Mouse (Mus musculus): Measurements from ENCODE around the gene Arhgap31. TPM values are rescaled to one million over a fixed set of nuclear protein-coding genes. Genes with fewer than 3 reads are reported as not detected.
A peak's percentile ranks its signal among the peaks of the same experiment; 100 is the strongest.

Arhgap31 gene
- polyA plus RNA-seq, 1 experiment from 2014 or later, result 36.1 TPM

DNA sequence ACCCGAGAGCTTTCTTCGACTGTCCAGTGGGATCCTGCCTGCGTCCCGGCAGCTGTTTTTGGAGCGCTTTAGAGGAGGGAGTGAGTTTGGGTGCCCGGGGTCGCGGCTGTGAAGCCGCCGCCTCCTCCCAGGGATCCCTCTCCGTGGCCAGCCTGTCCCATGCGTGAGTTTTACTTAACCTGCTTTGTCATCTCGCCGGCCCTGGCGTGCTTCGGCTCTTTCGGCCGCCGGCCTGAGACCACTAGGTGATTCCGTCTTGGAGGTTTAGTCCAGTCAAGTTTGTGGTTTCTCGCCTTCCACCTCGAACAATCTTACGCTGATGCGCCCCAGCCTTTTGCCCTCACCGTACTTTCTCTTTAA, 150.1 kb downstream of the Arhgap31 start:
- Histone ChIP-seq H3K4me3 (peak overlapping the region; percentile 90), H3K4me1 (replicated peaks) (peaks cover 15% of the 10 kb centered on the region), H3K4me2 (peak overlapping the region; percentile 73), H3K27ac (peak overlapping the region; percentile 80), H3K36me3 (peaks cover 10% of the 10 kb centered on the region), H3K9ac (peak overlapping the region; percentile 90), H3K9me3 (replicated peaks) (no peaks in the 10 kb centered on the region), H3K27me3 (peaks cover 13% of the 10 kb centered on the region; the same call in 1 of the 2 replicates)
- no peak; the same call in 1 of the 2 replicates for ATAC-seq (replicated peaks; ENCODE audit: insufficient number of reproducible peaks, insufficient read depth, low FRiP score, low read depth)
- under 1% methylated on average over 25 of the region's 25 CpGs for WGBS

DNA sequence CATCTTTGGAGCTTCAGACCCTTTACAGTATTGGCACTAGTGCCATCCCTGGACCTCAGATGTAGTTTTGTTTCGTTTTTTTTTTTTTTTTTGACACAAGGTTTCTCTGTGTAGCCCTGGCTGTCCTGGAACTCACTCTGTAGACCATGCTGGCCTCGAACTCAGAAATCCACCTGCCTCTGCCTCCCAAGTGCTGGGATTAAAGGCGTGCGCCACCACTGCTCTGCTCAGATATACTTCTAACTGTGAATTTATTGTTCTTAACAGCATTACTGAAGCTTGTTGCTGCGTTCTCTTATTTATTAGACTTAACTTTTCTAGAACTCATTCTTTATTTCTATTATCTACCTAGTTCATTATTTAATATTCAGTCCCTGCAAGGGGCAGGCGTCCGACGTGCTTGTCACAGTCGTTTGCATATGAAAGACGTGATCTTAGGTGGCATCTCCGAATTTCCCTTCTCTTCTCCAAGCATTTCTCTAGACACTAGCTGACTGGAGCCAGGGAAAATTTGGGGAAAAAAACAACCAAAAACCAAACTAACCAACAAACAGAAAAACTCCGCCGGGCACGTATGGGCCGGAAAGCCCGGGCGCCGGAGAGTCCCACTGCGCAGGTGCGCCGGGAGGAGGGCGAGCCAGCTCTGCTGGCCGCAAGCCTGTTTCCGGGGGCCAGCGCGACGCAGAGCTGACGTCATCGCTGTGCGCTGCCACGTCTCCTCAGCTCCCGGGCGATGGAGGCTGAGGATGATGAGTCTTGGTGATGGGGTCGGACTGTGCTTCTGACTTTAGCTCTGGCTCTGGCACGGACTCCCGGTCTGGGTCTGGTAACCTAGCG, 150.7 kb downstream of the Arhgap31 start:
- peak; percentile 96 for ATAC-seq (replicated peaks; ENCODE audit: insufficient number of reproducible peaks, insufficient read depth, low FRiP score, low read depth)
- peaks cover 10% of the 10 kb centered on the region for H3K36me3 ChIP-seq
- peak overlapping the region; percentile 90 for H3K4me3 ChIP-seq
- H3K9ac ChIP-seq, result peak overlapping the region; percentile 90
- peaks cover 13% of the 10 kb centered on the region; the same call in 1 of the 2 replicates for H3K27me3 ChIP-seq
- peak overlapping the region; percentile 73 for H3K4me2 ChIP-seq
- H3K27ac ChIP-seq, result peak overlapping the region; percentile 80
- H3K9me3 ChIP-seq (replicated peaks), result no peaks in the 10 kb centered on the region
- 6% methylated on average over 37 of the region's 37 CpGs for WGBS
- peaks cover 15% of the 10 kb centered on the region for H3K4me1 ChIP-seq (replicated peaks)

DNA sequence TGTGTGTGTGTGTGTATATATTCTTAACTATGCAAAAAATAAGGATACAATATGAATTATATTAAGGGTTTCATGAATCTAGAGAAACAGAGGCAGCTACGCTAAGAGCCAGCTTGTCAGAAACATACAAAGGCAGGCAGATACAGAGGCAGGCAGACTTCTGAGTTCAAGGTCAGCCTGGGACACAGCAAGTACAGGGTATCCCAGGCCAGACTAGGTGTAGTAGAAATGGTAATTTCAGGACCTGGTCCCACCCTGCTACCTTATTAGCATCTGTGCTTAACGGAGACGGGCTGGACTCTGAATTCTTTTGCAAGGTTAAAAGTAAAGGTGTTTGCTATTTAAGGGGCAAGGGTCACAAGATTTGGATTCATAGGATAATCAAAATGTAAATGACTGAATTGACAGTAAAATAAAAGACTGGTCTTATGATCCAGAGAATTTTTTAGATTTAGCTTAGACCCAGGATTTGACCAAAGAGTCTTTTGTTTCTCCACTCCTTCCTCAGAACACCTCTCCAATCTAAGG, 154.8 kb downstream of the Arhgap31 start, which contains the start of gene Tmem39a:
TSS of gene Tmem39a (plus strand) at position 478 of the 528 bp plus-strand sequence.
- ATAC-seq (replicated peaks; ENCODE audit: insufficient number of reproducible peaks, insufficient read depth, low FRiP score, low read depth), result no peak
- Histone ChIP-seq H3K9ac (no peak within 1 kb of the TSS), H3K9me3 (replicated peaks) (no peaks in the 10 kb centered on the region), H3K27me3 (peaks cover 27% of the 10 kb centered on the region), H3K4me3 (no peak within 1 kb of the TSS), H3K27ac (no peak within 1 kb of the TSS), H3K36me3 (no peaks in the 10 kb centered on the region), H3K4me1 (replicated peaks) (0 out of 2 replicates have a peak, but pooled peaks cover 3% of the 10 kb centered on the region), H3K4me2 (no peak within 1 kb of the TSS)
- 83% methylated on average over 3 of the region's 3 CpGs for WGBS

DNA sequence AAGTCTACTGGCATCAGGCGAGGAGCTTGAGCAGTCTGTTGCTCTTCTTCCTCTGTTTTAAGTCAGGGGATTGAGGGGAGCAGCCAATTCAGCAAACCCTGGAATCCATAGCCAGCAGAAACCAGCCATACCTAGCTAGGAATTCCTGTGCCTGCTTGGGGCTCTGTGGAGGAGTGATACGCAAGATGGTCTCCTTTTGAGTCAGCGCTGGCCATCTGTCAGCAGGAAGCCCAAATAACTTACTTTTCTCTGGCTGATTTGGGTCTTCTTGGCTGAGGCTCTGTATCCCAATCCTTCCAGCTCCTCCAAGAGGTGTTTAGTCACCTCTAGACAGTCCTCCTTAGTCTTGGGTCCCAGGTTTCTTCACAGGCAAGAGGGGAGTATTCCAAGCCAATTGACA, 157.1 kb downstream of the Arhgap31 start:
- no peak overlapping the region for H3K9ac ChIP-seq
- no peak overlapping the region for H3K4me3 ChIP-seq
- H3K27me3 ChIP-seq, result peaks cover 27% of the 10 kb centered on the region
- no peak for ATAC-seq (replicated peaks; ENCODE audit: insufficient number of reproducible peaks, insufficient read depth, low FRiP score, low read depth)
- H3K27ac ChIP-seq, result no peak overlapping the region
- H3K9me3 ChIP-seq (replicated peaks), result no peaks in the 10 kb centered on the region
- H3K4me1 ChIP-seq (replicated peaks), result no peaks in the 10 kb centered on the region
- no peaks in the 10 kb centered on the region for H3K36me3 ChIP-seq
- H3K4me2 ChIP-seq, result no peak overlapping the region
- 70% methylated on average over 3 of the region's 3 CpGs for WGBS

DNA sequence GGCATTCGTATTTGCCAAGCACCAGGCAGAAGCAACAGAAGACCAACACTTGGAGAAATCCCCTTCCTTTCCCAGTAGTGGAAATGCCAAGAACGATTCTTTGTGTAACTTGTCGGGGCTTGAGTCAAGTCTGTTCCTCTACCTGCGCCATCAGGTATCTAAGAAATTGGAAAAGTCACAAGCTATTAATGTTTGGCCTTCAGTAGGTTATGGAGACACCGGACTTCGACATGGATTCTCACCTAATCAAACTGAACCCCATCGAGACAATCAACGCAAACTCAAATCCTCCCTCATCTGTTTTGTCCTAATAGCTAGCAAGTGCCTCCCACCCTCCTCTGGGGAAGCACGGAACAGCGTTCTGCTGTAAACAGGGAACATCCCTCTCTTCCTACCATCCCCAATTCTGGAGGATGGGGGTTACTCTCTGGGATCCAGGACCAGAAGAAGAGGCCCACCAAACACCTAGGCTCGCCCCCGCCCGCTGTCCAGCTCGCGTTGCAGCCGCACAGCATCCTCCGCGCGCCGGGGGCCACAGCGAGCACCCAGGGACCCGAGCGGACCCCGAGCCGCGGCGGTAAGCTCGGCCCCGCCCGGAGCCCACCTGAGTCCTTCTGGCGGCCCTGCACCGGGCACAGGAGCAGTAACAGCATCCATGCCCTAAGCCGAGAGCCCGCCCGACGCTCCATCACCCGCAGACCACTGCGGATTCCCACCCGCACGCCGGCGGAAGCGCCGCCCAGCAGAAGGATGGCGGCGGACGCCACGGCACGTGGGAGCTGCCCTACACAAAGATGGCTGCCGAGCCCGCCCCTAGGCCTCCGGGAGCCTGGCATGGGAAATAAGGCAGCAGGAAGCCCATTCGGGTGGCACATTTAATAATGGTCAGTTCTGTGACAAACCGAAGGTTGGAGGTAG, 163.3 kb downstream of the Arhgap31 start, which contains the start of gene Poglut1:
TSS of gene Poglut1 (minus strand) at position 780 of the 918 bp plus-strand sequence.
- peak within 1 kb of the TSS; percentile 75 for H3K4me3 ChIP-seq
- WGBS, result 2% methylated on average over 54 of the region's 54 CpGs
- ATAC-seq (replicated peaks; ENCODE audit: insufficient number of reproducible peaks, insufficient read depth, low FRiP score, low read depth), result peak; percentile 84

More for the DNA sequence above, 163.3 kb downstream of the Arhgap31 start, which contains the start of gene Poglut1:
- no peak within 1 kb of the TSS for H3K27ac ChIP-seq
- H3K36me3 ChIP-seq, result peaks cover 11% of the 10 kb centered on the region; the same call in 1 of the 2 replicates
- H3K27me3 ChIP-seq, result peaks cover 8% of the 10 kb centered on the region; the same call in 1 of the 2 replicates
- H3K4me1 ChIP-seq (replicated peaks), result peaks cover 18% of the 10 kb centered on the region
- peak within 1 kb of the TSS; percentile 89 for H3K4me2 ChIP-seq
- no peaks in the 10 kb centered on the region for H3K9me3 ChIP-seq (replicated peaks)
- peak within 1 kb of the TSS; percentile 73 for H3K9ac ChIP-seq

Other genes starting within 250 kb of the Arhgap31 start
- gene Timmdc1, start 190.6 kb downstream of the Arhgap31 start, polyA plus RNA-seq (2015; fragmentation: Nextera tagmentation; extraction: Ambion mirVana), result 31.9 and 38.1 TPM in 2 replicates
- gene Poglut1, start 163.0 kb downstream of the Arhgap31 start, polyA plus RNA-seq (2015; fragmentation: Nextera tagmentation; extraction: Ambion mirVana), result 24.0 and 29.9 TPM in 2 replicates
- gene Tmem39a, start 154.6 kb downstream of the Arhgap31 start, polyA plus RNA-seq (2015; fragmentation: Nextera tagmentation; extraction: Ambion mirVana), result 50.5 and 72.2 TPM in 2 replicates
- 21.9 and 24.9 TPM in 2 replicates for gene B4galt4, start 29.0 kb upstream of the Arhgap31 start, polyA plus RNA-seq (2015; fragmentation: Nextera tagmentation; extraction: Ambion mirVana)
- 15.4 and 18.2 TPM in 2 replicates for gene Upk1b, start 87.1 kb upstream of the Arhgap31 start, polyA plus RNA-seq (2015; fragmentation: Nextera tagmentation; extraction: Ambion mirVana)
- not detected in 2 replicates for gene 4930435E12Rik, start 115.5 kb upstream of the Arhgap31 start, polyA plus RNA-seq (2015; fragmentation: Nextera tagmentation; extraction: Ambion mirVana)
- 0.19 and 0.34 TPM in 2 replicates for gene Igsf11, start 179.4 kb upstream of the Arhgap31 start, polyA plus RNA-seq (2015; fragmentation: Nextera tagmentation; extraction: Ambion mirVana)